Mouse (Mus musculus) left cerebral cortex, adult 8-10 months (tissue): ENCODE measurements around the gene Runx1. TPM values are rescaled to one million over a fixed set of nuclear protein-coding genes. Genes with fewer than 3 reads are reported as not detected.

Experiments
- DNase-seq, 2 experiments: peaks; one replicate each; pipeline ENCODE4 v3.0.0; 2022; ENCODE audit warnings: low spot score in 2 of 2
- total RNA-seq, 4 experiments: library from RNA; stranded (reverse); gene quantifications; 2 replicates each; pipeline ENCODE4 v1.2.4; 2022

Gene Runx1
- total RNA-seq, 4 experiments from 2014 or later: 0.87 to 6.6 (median 2.4) TPM

DNA sequence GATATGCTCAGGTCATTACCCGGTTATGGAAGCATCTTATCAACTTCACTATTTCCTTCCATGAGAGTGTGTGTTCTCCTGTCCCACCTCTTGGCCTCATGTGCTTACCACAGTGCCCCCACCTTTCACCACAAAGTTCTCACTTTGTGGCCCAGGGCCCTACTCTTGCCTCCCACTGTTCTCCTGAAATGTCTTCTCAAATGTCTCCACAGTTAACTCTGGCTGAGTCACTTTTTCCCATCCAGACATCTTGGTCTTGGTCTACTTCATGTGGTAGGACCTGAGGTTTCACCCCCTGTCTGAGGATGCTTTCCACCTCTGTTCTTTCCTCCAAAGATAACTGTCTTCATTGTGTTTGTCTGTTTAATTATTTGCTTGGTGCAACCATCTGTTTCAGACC lies 77.7 kb downstream of the Runx1 start:
- DNase-seq: no peak

GRCm38 (mm10) chr16:92747062-92747461 lies 78.9 kb downstream of the Runx1 start:
- DNase-seq: no peak

DNA sequence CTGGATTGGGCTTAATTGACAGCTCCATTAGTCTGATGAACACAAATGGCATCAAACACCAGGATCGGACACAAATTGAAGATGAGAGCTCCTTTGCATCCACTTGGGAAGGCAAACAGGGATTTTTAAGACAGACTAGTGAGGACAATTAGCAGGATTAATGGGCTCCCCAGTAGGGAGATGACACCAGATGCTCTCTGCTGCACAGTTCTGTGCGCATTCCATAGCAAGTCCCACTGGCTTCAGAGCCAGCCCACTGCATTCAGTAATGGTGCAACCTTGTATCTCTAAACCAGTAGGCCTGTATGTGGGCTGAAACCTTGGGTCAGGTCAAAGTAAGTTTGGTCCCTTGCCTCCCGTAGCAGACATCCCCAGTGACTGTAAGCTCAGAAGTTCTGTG lies 80.7 kb downstream of the Runx1 start:
- DNase-seq: no peak

GRCm38 (mm10) chr16:92744172-92744777 lies 81.7 kb downstream of the Runx1 start:
- DNase-seq: no peak

- no peak for DNase-seq
These were observed 82.2 kb downstream of the Runx1 start for GRCm38 (mm10) chr16:92743755-92744154.

DNA sequence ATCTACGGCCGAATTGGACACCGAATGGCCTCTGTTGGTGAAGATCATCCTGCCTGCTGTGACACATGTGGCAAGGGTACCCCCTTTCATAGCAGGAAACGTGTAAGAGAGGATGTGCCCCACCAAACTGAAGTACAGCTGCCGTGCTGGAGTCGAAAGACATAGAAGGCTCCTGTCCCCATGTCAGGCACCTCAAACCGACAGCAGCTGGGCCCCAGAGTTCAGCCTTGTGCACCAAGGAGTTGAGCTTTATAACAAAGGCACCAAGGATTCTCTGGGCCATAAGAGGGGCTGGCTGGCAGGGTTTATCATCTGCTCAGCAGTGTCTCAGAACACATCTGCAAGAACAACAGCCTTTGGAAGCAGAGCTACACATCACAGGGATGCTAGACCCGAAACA lies 84.6 kb downstream of the Runx1 start:
- no peak for DNase-seq

- no peak for DNase-seq
These were observed 85.4 kb downstream of the Runx1 start for GRCm38 (mm10) chr16:92740541-92740940.

GRCm38 (mm10) chr16:92739997-92740396 lies 86.0 kb downstream of the Runx1 start:
- no peak for DNase-seq

DNA sequence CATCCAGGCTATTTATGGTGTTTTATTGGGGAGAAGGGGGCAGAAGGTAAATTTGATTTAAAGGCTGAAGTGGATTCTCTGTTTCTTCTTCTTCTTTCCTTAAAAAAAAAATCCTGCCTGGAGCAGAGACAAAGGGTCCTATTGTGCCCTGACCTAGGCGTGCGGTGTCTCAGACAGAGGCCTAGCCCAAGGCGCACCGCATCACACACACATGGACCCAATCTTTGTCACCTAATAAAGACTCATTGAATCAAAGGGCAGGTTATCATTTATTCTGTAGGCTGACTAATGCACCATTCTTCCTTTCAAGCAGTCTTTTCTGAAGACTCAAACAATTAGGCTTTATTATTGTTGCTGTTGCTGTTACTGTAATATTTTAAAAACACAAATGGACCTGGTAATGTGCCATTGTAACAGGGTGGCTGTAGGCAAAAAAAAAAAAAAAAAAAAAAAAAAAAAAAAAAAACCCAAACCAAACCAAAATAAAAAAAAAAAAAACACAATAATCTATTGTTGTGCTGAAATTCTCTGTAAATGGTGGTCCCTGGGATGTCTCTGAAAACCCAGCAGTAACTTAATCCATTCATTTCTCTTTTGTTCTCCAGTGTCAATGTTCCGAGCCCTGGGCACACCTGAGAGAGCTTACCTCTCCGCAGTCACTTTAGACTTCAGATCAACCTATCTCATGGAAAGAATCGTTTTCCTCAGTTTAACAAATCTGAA lies 86.7 kb downstream of the Runx1 start:
- no peak for DNase-seq

DNA sequence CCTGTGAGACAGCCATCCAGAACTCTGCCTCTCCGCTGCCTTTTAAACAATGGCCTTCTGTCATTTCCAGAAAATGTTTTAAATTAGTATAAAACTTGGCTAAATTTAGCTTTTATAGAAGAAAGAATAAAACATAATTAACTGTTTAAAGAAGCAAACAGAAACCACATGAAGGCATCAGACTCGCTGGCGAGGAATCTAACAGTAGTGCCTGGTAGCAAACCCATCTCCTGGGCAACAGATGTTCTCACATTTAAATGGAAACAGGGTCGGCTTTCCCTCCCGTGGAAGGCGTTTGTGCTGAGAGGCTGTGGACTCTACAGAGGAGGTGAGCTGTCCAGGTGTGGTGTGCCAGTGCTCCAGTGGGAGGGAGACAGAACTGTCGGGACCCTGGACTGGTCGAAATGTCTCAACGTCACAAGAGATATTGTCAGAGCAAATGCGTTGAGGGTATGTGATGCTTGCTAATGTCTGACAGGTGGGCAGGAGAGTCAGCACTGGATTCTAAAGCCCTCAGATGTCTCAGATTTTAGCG lies 87.4 kb downstream of the Runx1 start:
- DNase-seq: no peak

- DNase-seq: no peak
These were observed 99.1 kb downstream of the Runx1 start for GRCm38 (mm10) chr16:92726870-92727269.

DNA sequence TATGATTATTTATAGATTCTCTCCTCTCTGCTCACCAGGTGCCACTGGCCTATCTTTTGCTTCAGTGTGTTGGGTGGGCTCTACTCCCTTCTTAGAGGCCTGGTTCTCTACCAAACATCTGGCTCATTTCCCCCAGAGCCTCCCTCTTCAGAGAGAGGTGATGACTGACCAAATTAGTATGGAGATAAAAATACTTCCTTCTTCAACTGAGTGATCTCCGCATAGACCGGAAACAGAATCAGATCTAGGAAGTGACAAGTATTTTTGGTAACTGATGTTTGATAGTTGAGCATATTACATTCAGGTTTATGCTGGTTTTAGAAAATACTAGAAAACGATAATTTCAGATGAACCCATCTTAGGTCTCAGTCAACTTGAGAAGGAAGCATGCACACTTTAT lies 101.4 kb downstream of the Runx1 start:
- no peak for DNase-seq

DNA sequence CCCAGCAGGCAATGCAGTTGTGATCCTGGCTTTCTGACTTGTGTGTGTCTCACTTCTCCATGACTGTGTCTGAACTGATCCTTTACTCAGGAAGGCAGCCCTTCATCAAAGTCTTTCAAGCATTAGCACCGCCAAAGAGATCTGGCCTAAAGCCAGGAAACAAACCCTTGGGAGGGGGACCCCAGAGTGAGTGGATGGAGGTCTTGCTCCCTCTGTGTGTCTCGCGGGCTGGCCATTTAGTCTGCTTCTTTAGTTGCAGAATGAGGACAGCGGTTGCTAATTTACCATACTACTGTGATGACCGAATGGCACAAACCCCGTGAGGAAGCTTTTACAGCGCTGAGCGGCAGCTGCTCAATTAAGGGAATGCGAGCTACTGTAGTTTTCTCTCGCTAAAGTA lies 105.3 kb downstream of the Runx1 start:
- no peak for DNase-seq

- DNase-seq: no peak
These were observed 106.2 kb downstream of the Runx1 start for GRCm38 (mm10) chr16:92719725-92720124.

- DNase-seq: no peak
These were observed 110.1 kb downstream of the Runx1 start for GRCm38 (mm10) chr16:92715599-92716483.

- no peak for DNase-seq
These were observed 115.8 kb downstream of the Runx1 start for GRCm38 (mm10) chr16:92710161-92710560.

DNA sequence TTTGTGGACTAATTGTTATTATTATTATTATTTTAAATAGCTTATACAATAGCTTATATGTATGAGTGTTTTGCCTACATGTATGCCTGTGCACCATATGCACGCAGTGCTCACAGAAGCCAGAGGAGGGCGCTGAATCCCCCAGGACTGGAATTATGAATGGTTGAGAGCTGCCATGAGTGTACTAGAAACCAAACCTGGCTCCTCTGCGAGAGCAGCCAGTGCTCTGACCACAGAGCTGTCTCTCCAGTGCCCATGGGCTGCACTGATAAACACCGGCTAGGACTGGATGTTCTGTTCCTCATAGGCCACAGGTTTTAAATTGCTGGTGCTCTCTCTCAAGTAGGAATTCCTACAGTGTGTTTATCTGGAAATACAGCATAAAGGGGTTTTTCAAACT lies 117.2 kb downstream of the Runx1 start:
- DNase-seq: no peak

- DNase-seq: no peak
These were observed 118.2 kb downstream of the Runx1 start for GRCm38 (mm10) chr16:92707712-92708111.

DNA sequence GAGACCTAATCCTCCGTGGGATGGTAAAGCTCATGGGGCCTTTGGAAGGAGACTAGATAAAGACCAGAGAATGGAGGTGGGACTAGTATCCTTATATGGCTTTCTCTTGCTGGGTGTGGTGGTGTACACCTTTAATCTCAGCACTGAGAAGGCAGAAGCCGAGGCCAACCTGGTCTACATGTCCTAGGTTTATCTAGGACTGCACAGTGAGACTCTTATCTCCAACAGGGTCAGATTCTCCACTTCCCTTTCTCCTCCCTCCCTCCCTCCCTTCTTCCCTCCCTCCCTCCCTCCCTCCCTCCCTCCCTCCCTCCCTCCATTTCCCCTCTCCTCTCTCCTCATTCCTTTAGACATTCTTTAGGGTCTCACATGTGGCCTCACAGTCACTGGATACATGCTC lies 118.8 kb downstream of the Runx1 start:
- DNase-seq: no peak

DNA sequence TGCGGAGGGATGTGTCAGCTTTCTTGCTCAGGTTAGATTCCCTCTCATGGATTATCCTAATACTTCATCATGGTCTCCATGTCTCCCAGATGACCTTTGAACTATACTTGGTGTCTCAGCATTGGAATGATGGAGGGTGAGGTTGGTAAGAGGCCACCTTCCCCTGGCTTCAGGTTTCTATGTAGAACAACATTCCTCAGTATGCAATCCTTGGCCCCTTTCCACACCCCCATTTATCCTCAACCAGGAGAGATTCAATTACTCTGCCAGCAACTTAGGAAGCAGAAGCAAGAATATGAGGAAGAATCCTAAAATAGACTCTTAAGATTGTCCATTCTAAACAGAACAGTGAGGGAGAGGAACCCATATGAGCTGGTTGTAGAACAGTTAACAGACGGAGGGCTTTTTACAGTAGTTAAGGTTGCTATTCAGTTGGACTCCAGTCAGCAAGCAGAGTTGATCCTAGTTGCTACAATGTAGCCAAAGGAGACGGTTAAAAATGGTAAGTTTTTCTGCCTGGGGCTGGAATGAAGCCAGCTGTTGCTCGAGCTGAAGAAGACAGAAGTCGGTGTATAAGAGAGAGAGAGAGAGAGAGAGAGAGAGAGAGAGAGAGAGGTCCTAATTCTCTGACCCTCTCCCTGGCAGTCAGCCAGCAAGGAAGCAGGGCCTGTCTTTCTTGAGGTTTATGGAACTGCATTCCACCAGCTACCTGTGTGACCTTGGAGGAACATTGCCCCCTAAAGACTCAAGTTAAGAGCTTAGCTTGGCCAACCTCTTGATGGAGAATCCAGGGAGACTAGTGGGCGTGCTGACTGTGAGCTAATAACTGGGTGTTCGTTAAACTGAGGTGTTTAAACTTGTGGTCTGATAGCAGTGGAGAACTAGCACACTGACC lies 120.1 kb downstream of the Runx1 start:
- no peak for DNase-seq

- no peak for DNase-seq
These were observed 122.1 kb downstream of the Runx1 start for GRCm38 (mm10) chr16:92703850-92704249.
